Mouse (Mus musculus) left cerebral cortex, postnatal 25 days (tissue): Measurements from ENCODE around the gene Abcc2. TPM values are rescaled to one million over a fixed set of nuclear protein-coding genes. Genes with fewer than 3 reads are reported as not detected.

Experiments used
- DNase-seq, 2 experiments: peaks; one replicate each; pipeline ENCODE4 v3.0.0; 2022; ENCODE audit warnings: low spot score in 2 of 2, mixed read lengths in 1 of 2
- intact Hi-C: fragments of 180-260 bp; cut with DNase I; formaldehyde crosslinking; loops from one replicate; pipeline ENCODE4 v1.15.1; 2025
- total RNA-seq, 2 experiments: library from RNA; stranded (reverse); gene quantifications; 2 replicates each; pipeline ENCODE4 v1.2.3; 2021

Gene Abcc2
- total RNA-seq, 2 experiments from 2014 or later, result 0.07 to 0.09 TPM

GRCm38 (mm10) chr19:43775433-43775832 is 6.6 kb upstream of the Abcc2 start:
- no peak for DNase-seq
- intact Hi-C loops, result no loop called here

GRCm38 (mm10) chr19:43776561-43776960 is 5.4 kb upstream of the Abcc2 start:
- DNase-seq, result no peak
- intact Hi-C loops, result no loop called here

- intact Hi-C loops, result no loop called here
- no peak for DNase-seq
Measured at GRCm38 (mm10) chr19:43777308-43777707, 4.7 kb upstream of the Abcc2 start.

- intact Hi-C loops, result no loop called here
- DNase-seq, result no peak
Measured at GRCm38 (mm10) chr19:43780391-43780790, 1.6 kb upstream of the Abcc2 start.

GRCm38 (mm10) chr19:43784761-43785160 is 2.8 kb downstream of the Abcc2 start:
- DNase-seq, result no peak
- intact Hi-C loops, result no loop called here

GRCm38 (mm10) chr19:43786249-43787026 is 4.4 kb downstream of the Abcc2 start:
- DNase-seq, result no peak
- intact Hi-C loops, result no loop called here

- no peak for DNase-seq
- intact Hi-C loops, result no loop called here
Measured at GRCm38 (mm10) chr19:43789817-43790216, 7.8 kb downstream of the Abcc2 start.

GRCm38 (mm10) chr19:43792537-43792936 is 10.5 kb downstream of the Abcc2 start:
- intact Hi-C loops, result no loop called here
- DNase-seq, result no peak

GRCm38 (mm10) chr19:43793951-43794350 is 12.0 kb downstream of the Abcc2 start:
- intact Hi-C loops, result no loop called here
- no peak for DNase-seq

- DNase-seq, result no peak
Measured at GRCm38 (mm10) chr19:43795511-43795910, 13.5 kb downstream of the Abcc2 start.

GRCm38 (mm10) chr19:43797216-43797615 is 15.2 kb downstream of the Abcc2 start:
- intact Hi-C loops, result no loop called here

More at GRCm38 (mm10) chr19:43795511-43795910, 13.5 kb downstream of the Abcc2 start:
- intact Hi-C loops, result no loop called here

GRCm38 (mm10) chr19:43801427-43802051 is 19.5 kb downstream of the Abcc2 start:
- intact Hi-C loops, result no loop called here
- DNase-seq, result no peak

More at GRCm38 (mm10) chr19:43797216-43797615, 15.2 kb downstream of the Abcc2 start:
- DNase-seq, result no peak

GRCm38 (mm10) chr19:43803866-43804265 is 21.9 kb downstream of the Abcc2 start:
- intact Hi-C loops, result no loop called here
- DNase-seq, result no peak

- intact Hi-C loops, result no loop called here
- DNase-seq, result no peak
Measured at GRCm38 (mm10) chr19:43809331-43809730, 27.3 kb downstream of the Abcc2 start.

GRCm38 (mm10) chr19:43811419-43811818 is 29.4 kb downstream of the Abcc2 start:
- DNase-seq, result no peak
- intact Hi-C loops, result no loop called here

- no peak for DNase-seq
- intact Hi-C loops, result no loop called here
Measured at GRCm38 (mm10) chr19:43813315-43813714, 31.3 kb downstream of the Abcc2 start.

- DNase-seq, result peak; percentile 11 to 55
- intact Hi-C loops, result no loop called here
Measured at GRCm38 (mm10) chr19:43815661-43816414, 33.8 kb downstream of the Abcc2 start.

- no peak for DNase-seq
- intact Hi-C loops, result no loop called here
Measured at GRCm38 (mm10) chr19:43826855-43827254, 44.9 kb downstream of the Abcc2 start.

- intact Hi-C loops, result loop anchor here (1.0 to 5.0 kb wide), 3 partner anchors 108 to 280 kb away; partner anchors contain the start of gene Dnmbp
- peak; percentile 64 to 65 for DNase-seq
Measured at GRCm38 (mm10) chr19:43832425-43833069, 50.6 kb downstream of the Abcc2 start.

GRCm38 (mm10) chr19:43843184-43843583 is 61.2 kb downstream of the Abcc2 start:
- DNase-seq, result peak in 1 of 2 experiments; percentile 16
- intact Hi-C loops, result no loop called here
